Mouse (Mus musculus): ENCODE measurements around the gene Serpina16.

DNA sequence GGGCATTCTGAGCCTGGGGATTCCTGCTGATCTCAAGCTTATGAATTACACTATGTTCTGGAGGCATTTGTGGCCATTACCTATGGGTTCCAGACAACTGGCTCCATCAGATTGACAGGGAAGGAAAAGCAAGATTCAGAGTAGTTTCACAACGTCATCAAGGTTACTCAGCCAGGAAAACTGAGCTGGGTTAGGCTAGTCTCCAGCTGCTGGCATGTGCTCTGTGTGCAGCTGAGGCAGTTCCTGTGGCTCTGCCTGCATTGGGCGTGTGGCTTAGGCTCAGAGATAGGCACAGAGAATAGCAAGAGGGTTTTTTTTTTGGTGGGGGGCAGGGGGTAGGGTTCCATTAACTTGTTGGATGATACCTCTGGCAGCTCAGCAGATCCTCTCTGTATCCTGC, 29.6 kb upstream of the Serpina16 start:
- no peak for TF ChIP-seq POLR2A (IDR thresholded peaks at IDR 0.05; ENCODE audit: low read depth, low read length)
- TF ChIP-seq CTCF (IDR thresholded peaks at IDR 0.05; ENCODE audit: borderline replicate concordance, insufficient read depth, low read length) = no peak
